Mouse (Mus musculus): ENCODE data around the gene Tex2.

GRCm38 (mm10) chr11:106477505-106478160 lies 135.6 kb downstream of the Tex2 start:
- TF ChIP-seq CHD2 (IDR thresholded peaks at IDR 0.05; ENCODE audit: low read depth, low read length) = no peak
- no peak for TF ChIP-seq HCFC1 (IDR thresholded peaks at IDR 0.05; ENCODE audit: borderline replicate concordance, insufficient read depth, low read length)
- TF ChIP-seq ZC3H11A (IDR thresholded peaks at IDR 0.05; ENCODE audit: borderline replicate concordance, low read depth, low read length) = no peak
